Mouse (Mus musculus): ENCODE data around the gene Tedc1. TPM values are rescaled to one million over a fixed set of nuclear protein-coding genes. Genes with fewer than 3 reads are reported as not detected.
A peak's percentile ranks its signal among the peaks of the same experiment; 100 is the strongest.

The Tedc1 gene
- total RNA-seq, 1 experiment from 2014 or later, result 19.6 TPM

DNA sequence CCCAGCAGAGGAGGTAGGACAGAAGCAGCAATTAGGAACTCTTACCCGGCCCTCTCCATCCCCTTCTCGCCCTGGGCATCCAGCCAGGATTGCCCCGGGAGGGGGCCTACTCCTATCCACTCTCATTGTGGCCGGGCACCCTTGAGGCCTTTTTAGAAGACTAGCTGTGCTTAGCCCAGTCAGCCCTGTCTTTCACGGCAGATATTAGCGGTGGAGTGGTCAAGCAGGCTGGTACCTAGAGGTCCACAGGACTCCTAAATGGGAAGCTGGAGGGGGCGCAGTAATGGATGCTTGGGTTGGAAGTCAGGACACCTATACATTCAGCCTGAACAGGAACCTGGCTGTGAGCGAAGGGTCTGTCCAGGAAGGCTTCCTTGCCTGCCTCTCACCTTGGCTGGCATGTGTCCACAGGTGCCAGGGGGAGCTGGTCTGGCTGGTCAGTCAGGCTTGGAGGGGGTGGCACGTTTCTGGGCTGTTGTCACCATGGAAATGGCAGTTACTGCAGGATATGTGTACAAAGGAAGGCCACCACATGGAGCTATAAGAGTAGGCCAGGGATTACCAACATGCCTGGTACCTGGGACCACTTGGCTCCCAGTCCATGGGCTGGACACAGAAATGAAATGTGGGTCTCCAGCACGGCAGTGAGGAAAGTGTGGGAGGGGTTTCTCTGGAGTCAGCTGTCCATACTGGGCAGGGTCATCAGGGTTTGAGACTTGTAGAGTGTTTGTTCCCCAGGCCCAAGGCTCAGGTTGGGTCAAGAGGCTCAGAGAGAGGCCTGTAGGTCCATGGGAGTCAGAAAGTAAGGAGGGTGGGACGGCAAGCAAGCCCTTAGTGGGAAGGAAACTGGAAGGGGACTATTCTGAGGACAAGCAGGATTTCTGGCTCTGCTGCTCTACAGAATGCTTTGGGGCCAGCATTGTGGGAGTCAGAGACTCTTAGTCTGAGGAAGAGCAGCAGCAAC is 17.0 kb upstream of the Tedc1 start:
- ATAC-seq (replicated peaks; ENCODE audit: low read depth, poor library complexity, severe bottlenecking), result no peak

DNA sequence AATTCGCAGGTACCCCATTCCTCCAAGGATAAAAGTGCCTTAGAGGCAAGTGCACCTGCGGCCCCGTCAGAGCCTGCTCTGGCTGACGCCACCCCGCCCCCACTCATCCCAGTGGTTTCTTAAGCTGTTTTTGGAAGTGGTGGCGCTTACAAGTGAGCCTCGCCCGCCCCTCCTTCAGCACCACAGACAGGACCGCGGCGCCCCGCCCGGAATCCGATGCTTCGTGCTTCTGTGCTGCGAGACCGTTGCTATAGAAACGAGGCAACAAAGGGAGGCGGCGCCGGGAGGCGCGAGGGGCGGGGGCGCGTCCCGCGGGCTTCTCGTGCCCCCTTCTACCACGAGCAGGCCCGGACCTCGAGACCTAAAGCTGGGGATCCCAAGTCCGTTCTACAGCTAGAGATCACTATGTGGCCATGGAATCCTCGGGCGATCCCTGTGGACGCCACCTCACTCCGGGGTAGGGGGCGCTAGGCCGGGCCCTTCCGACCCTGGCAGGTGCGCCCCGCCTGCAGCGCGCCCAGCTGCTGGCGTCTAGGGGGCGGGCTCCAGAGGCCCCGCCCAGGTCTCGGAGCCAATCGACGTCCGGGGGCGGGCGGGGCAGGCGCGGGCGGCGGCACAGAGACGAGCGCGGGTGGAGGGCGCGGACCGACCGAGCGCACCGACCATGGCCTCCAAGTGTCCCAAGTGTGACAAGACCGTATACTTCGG is 16.2 kb upstream of the Tedc1 start, which contains the start of gene Crip2:
Gene Crip2, plus strand, starts transcription at position 329 of the 708 bp plus-strand sequence.
- ATAC-seq (replicated peaks; ENCODE audit: low read depth, poor library complexity, severe bottlenecking), result peak; percentile 62

DNA sequence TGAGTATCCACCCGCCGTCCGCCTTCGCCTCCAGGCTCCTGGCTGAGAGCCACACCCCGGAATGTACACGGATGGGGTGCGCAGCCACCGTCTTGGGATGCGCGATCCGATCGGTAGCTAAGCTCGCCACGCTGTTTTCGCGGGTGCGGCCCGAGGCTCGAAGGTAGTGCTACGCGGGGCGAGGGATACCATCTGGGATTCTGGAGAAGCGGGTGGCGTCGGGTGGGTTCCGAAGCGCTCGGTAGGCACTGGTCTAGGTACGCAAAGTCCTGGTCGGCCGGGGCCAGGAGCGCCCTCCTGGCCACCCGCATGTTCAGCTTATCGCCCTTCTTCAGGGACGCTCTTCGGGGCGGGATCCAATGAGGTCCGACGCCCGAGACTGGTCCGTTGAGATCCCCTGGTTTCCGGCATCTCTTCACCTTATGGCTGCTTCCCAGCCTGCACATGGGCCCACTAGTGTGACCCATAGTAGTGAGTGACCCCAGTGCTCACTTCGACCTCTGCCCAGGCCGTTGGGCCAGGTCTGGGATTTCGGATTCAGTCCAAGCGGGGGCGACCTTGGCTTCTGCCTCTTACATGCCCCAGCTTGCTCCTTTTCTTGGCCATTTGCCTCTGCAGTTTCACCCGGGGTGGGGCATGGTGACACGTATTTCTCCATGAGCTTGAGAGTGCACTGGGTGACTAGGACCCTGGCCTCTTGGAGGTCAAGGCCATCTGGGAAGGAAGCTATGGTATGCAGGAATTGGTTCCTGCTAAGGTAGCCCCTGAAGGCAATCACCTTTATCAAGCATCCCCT is 15.4 kb upstream of the Tedc1 start:
- ATAC-seq (replicated peaks; ENCODE audit: low read depth, poor library complexity, severe bottlenecking), result peak; percentile 19

DNA sequence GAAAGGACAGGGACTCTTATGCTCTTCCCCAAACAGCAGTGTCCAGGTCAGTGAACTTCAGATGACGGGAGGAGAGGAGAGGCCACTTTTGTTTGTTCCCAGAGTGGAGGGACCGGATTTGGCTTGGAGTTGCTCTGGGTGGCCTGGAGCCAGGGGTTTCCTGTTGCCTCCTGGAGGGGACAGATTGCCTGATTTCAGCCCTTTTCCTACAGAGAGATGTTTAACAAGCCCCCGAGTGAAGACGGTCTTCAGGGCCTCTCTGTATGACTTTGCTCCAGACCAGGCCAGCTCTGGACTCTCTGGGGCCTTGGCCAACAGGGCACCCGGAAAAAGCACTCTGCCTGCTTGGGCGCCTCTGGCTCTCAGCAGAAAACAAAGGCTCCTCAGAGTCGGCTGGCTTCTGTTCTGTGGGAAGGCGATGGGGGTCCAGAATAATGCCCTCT is 14.7 kb upstream of the Tedc1 start:
- no peak for ATAC-seq (replicated peaks; ENCODE audit: low read depth, poor library complexity, severe bottlenecking)

DNA sequence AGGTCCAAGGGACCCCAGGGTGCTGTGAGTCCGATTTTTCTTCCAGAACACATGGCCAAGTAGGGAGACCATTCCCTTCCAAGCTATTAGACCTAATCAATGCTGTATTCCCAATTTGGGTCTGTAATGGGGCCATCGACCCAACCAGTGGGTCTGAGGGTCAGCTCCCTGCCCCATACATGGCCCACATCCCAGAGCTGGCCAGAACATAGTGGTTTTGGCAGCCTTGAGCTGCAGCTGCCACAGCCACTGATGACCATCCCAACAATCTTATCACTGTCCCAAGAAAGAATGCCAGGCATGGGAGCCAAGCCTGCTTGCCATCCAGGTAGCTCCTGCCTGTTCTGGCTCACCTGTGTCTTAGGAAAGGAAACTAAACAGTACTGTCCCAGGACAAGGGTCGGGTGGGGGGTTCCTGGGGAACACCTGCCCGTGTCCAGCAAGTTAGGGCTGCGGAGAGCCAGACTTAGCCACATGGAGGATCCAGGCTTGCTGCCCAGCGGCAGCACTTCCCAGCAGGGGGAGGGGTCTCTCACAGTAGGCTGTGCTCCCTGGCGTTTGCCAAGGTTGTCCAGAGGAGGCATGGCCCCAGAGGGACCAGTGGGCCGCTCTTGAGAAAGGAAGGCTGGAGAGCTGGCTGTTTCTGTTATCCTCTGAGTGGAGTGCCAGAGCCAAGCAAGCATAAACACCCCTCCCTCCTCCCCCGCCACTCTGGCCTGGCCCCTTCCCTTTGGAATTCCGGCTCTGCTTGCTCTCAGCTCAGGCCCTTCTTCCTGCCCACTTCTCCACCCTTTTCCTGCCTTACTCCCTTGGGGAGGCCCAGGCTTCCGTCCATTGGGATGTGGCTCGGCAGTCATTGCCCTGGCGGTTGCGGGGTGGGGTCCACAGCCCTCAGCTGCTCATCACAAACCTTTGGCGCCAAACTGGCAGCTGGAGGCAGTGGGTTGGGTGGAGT is 13.9 kb upstream of the Tedc1 start:
- no peak for ATAC-seq (replicated peaks; ENCODE audit: low read depth, poor library complexity, severe bottlenecking)

DNA sequence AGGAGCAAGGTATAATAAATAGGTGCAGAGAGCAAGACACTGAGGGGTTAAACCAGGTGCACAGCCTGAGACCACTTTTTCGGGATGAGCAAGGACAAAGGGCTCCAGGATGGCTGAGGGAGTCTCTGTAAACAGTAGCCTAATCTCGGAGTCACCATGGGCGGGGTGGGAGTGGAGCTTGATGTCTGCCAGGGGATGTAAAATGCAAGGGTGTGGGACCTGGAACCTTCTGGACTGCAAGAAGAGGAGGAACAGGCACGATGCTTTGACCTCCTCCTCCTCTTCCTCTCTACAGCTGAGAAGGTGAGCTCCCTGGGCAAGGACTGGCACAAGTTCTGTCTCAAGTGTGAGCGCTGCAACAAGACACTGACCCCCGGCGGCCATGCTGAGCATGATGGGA is 13.1 kb upstream of the Tedc1 start:
- ATAC-seq (replicated peaks; ENCODE audit: low read depth, poor library complexity, severe bottlenecking), result no peak

DNA sequence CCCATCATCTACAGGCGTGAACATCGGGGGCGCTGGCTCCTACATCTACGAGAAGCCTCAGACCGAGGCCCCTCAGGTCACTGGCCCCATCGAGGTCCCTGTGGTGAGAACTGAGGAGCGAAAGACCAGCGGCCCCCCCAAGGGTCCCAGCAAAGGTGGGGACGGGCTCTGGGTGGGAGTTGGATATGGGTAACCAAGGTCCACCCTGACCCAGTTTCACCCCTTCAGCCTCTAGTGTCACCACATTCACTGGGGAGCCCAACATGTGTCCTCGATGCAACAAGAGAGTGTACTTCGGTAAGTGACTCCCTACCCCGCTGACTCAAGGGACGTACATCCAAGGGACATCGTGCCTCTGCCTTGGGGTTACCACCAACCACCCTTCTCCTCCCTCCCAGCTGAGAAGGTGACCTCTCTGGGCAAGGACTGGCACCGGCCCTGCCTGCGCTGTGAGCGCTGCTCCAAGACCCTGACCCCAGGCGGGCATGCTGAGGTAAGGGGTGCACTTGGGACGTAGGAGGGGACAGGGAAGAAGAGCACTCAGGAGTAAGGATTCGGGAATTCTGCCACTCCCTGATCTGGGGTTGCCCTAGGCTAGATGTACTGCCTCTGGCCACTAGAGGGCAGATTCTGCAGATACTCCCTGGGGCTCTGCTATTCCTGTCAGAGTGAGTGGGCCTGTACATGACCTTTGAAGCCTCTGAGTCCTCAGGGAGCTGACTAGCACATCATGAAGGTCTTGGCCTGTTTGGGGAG is 12.0 kb upstream of the Tedc1 start:
- no peak for ATAC-seq (replicated peaks; ENCODE audit: low read depth, poor library complexity, severe bottlenecking)

GRCm38 (mm10) chr12:113144886-113145285 is 11.3 kb upstream of the Tedc1 start:
- no peak for ATAC-seq (replicated peaks; ENCODE audit: low read depth, poor library complexity, severe bottlenecking)

- no peak for ATAC-seq (replicated peaks; ENCODE audit: low read depth, poor library complexity, severe bottlenecking)
Observed at GRCm38 (mm10) chr12:113145591-113145990, 10.6 kb upstream of the Tedc1 start.

GRCm38 (mm10) chr12:113146112-113147057 is 9.8 kb upstream of the Tedc1 start, which contains the start of gene Crip1:
Gene Crip1 (plus strand): TSS chr12:113146316.
- ATAC-seq (replicated peaks; ENCODE audit: low read depth, poor library complexity, severe bottlenecking), result peak; percentile 57

GRCm38 (mm10) chr12:113147481-113147880 is 8.7 kb upstream of the Tedc1 start:
- no peak for ATAC-seq (replicated peaks; ENCODE audit: low read depth, poor library complexity, severe bottlenecking)

GRCm38 (mm10) chr12:113148381-113149035 is 7.7 kb upstream of the Tedc1 start:
- ATAC-seq (replicated peaks; ENCODE audit: low read depth, poor library complexity, severe bottlenecking), result no peak

GRCm38 (mm10) chr12:113149341-113149740 is 6.9 kb upstream of the Tedc1 start:
- no peak for ATAC-seq (replicated peaks; ENCODE audit: low read depth, poor library complexity, severe bottlenecking)

GRCm38 (mm10) chr12:113149896-113150295 is 6.3 kb upstream of the Tedc1 start:
- ATAC-seq (replicated peaks; ENCODE audit: low read depth, poor library complexity, severe bottlenecking), result no peak

DNA sequence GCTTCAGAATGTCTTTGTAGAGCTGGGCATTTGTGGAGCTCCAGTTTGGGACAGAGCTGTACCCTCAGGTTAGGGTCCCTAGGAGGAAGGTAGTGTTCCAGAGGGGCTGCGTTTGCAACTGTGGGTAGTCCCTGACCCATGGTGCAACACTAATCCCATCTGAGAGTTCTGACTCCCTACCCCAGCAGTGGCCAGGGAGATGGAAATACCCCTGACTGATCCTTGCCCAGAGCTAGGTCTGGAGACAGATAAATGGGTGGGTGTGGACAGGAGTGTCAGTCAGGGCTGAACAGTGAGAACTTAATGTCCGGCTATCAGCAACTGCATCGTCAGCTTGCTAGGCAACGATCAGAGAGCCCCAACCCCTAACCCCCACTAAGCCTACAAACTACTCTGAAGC is 5.6 kb upstream of the Tedc1 start:
- ATAC-seq (replicated peaks; ENCODE audit: low read depth, poor library complexity, severe bottlenecking), result no peak

- ATAC-seq (replicated peaks; ENCODE audit: low read depth, poor library complexity, severe bottlenecking), result no peak
Observed at GRCm38 (mm10) chr12:113151046-113151445, 5.2 kb upstream of the Tedc1 start.

All from common myeloid progenitor, adult 5-6 weeks (primary cell).